Mouse (Mus musculus): Measurements from ENCODE around the gene Ces4a. TPM values are rescaled to one million over a fixed set of nuclear protein-coding genes. Genes with fewer than 3 reads are reported as not detected.

The Ces4a gene
- total and polyA plus RNA-seq, 3 experiments: not detected

DNA sequence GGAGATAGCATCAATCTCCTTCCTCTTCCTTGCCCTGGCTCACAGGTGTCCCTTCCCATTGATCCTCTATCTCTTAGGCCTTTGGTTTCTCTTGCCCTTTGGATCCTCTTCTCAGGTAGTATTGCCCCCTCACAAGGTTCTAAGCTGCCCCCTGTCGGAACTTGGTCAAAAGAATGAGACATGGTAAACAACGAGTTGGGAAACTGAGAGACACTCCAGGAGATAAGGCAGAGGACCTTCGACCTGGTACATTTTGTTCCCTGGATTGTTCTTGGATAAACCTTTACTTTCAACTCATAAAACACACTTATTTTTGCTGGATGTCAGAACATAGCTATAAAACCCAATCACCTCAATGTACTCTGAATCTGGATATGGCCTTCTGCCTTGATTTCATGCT lies 27.4 kb upstream of the Ces4a start:
- DNase-seq (ENCODE audit: low read depth, low spot score): no peak
- TF ChIP-seq GATA1 (IDR thresholded peaks at IDR 0.05; ENCODE audit: low read depth, low read length): no peak
- no peak for TF ChIP-seq GABPA (IDR thresholded peaks at IDR 0.05; ENCODE audit: low read depth, low read length)
- no peak for TF ChIP-seq USF1 (IDR thresholded peaks at IDR 0.05; ENCODE audit: low read depth, low read length)
- TF ChIP-seq POLR2AphosphoS5 (IDR thresholded peaks at IDR 0.05; ENCODE audit: borderline replicate concordance, low read depth, low read length): no peak
- no peak for TF ChIP-seq ZMIZ1 (IDR thresholded peaks at IDR 0.05; ENCODE audit: low read depth, low read length)
- no peak for TF ChIP-seq POLR2AphosphoS2 (IDR thresholded peaks at IDR 0.05; ENCODE audit: low read length)
- TF ChIP-seq EP300 (IDR thresholded peaks at IDR 0.05; ENCODE audit: low read depth in 1 of 2, low read length in 2 of 2): no peak
- TF ChIP-seq MYC (IDR thresholded peaks at IDR 0.05; ENCODE audit: low read depth, low read length): no peak
- no peak for TF ChIP-seq RAD21 (IDR thresholded peaks at IDR 0.05; ENCODE audit: low read depth, low read length)
- TF ChIP-seq HCFC1 (IDR thresholded peaks at IDR 0.05; ENCODE audit: low read depth, low read length): no peak
- TF ChIP-seq CHD1 (IDR thresholded peaks at IDR 0.05; ENCODE audit: low read depth, low read length): no peak
- no peak for TF ChIP-seq MAZ (IDR thresholded peaks at IDR 0.05; ENCODE audit: low read depth, low read length)
- no peak for TF ChIP-seq UBTF (IDR thresholded peaks at IDR 0.05; ENCODE audit: borderline replicate concordance, insufficient read depth, low read depth, low read length)
- TF ChIP-seq TCF12 (IDR thresholded peaks at IDR 0.05; ENCODE audit: low read depth, low read length): no peak
- TF ChIP-seq POLR2A (IDR thresholded peaks at IDR 0.05; ENCODE audit: control insufficient read depth in 1 of 2, insufficient read depth in 1 of 2, low read depth in 1 of 2, low read length in 2 of 2, poor library complexity in 1 of 2): no peak
- H3K9ac ChIP-seq (ENCODE audit: control insufficient read depth, low read depth, low read length, poor library complexity, severe bottlenecking): no peak overlapping the region

DNA sequence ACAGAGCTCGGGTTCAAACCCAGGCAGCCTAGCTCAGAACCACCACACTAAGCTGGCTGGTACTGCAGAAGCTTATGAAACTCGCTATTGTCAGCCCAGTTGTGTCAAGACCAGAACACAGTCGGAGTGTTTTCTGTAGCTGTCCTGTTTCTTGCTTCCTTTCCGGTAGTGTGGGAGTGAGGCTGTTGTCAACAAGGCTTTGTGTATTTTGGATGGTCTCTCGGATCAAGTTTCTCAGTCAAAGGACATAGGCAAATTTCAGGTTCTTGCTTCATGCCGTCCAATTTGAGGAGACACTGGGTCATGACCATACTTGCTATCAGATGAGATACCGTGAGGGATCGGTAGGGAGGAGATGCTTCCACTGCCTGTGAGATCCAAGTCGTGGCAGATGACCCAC lies 1.7 kb upstream of the Ces4a start:
- no peak for DNase-seq (ENCODE audit: low read depth, low spot score)
- peaks cover 6 to 11% of the 10 kb centered on the region in 2 experiments for H3K27me3 ChIP-seq (ENCODE audit: control insufficient read depth in 1 of 2, insufficient read depth in 2 of 2, low read length in 2 of 2)
- TF ChIP-seq TCF12 (IDR thresholded peaks at IDR 0.05; ENCODE audit: low read depth, low read length): no peak
- no peak for TF ChIP-seq CHD1 (IDR thresholded peaks at IDR 0.05; ENCODE audit: low read depth, low read length)
- TF ChIP-seq USF2 (IDR thresholded peaks at IDR 0.05; ENCODE audit: borderline replicate concordance in 1 of 2, insufficient read depth in 1 of 2, low read depth in 1 of 2, low read length in 2 of 2): no peak
- TF ChIP-seq RCOR1 (IDR thresholded peaks at IDR 0.05; ENCODE audit: low read depth, low read length): no peak
- no peak for TF ChIP-seq BHLHE40 (IDR thresholded peaks at IDR 0.05; ENCODE audit: borderline replicate concordance, low read depth, low read length)
- no peak for TF ChIP-seq MAFK (IDR thresholded peaks at IDR 0.05; ENCODE audit: borderline replicate concordance, low read depth, low read length)
- TF ChIP-seq ETS1 (IDR thresholded peaks at IDR 0.05; ENCODE audit: low read depth, low read length): no peak
- no peak for TF ChIP-seq NRF1 (IDR thresholded peaks at IDR 0.05; ENCODE audit: insufficient read depth, low read depth, low read length, poor library complexity, severe bottlenecking)
- no peak for TF ChIP-seq RAD21 (IDR thresholded peaks at IDR 0.05; ENCODE audit: low read depth, low read length)
- no peak for TF ChIP-seq ZKSCAN1 (IDR thresholded peaks at IDR 0.05; ENCODE audit: low read depth, low read length)
- TF ChIP-seq MEF2A (IDR thresholded peaks at IDR 0.05; ENCODE audit: extremely low read depth, insufficient replicate concordance, low read depth, low read length, poor library complexity, severe bottlenecking): no peak
- TF ChIP-seq MYC (IDR thresholded peaks at IDR 0.05; ENCODE audit: low read depth, low read length): no peak
- no peak for TF ChIP-seq HCFC1 (IDR thresholded peaks at IDR 0.05; ENCODE audit: low read depth, low read length)
- no peak for TF ChIP-seq GABPA (IDR thresholded peaks at IDR 0.05; ENCODE audit: low read depth, low read length)
- no peak for TF ChIP-seq GATA1 (IDR thresholded peaks at IDR 0.05; ENCODE audit: low read depth, low read length)
- no peak for TF ChIP-seq SMC3 (IDR thresholded peaks at IDR 0.05; ENCODE audit: low read depth, low read length)
- TF ChIP-seq KAT2A (conservative IDR thresholded peaks at IDR 0.05; ENCODE audit: low read depth, low read length): no peak
- TF ChIP-seq ZMIZ1 (IDR thresholded peaks at IDR 0.05; ENCODE audit: low read depth, low read length): no peak
- H3K79me2 ChIP-seq (ENCODE audit: control insufficient read depth, insufficient read depth, low read length, poor library complexity): no peaks in the 10 kb centered on the region
- no peaks in the 10 kb centered on the region for H3K9me3 ChIP-seq (replicated peaks; ENCODE audit: insufficient read depth, low read length)
- no peak overlapping the region for H3K9ac ChIP-seq (ENCODE audit: control insufficient read depth, low read depth, low read length, poor library complexity, severe bottlenecking)
- H3K4me1 ChIP-seq (ENCODE audit: control insufficient read depth in 1 of 2, insufficient read depth in 2 of 2, low read length in 2 of 2): peaks cover 0 to 3% of the 10 kb centered on the region in 2 experiments; a peak in 1 of 4 replicates
- no peak overlapping the region for H3K4me3 ChIP-seq (ENCODE audit: control insufficient read depth in 1 of 2, insufficient read depth in 1 of 2, low read depth in 2 of 2, low read length in 2 of 2)
- H3K36me3 ChIP-seq (ENCODE audit: control insufficient read depth in 1 of 2, insufficient read depth in 2 of 2, low read length in 2 of 2): no peaks in the 10 kb centered on the region
- H3K27ac ChIP-seq (ENCODE audit: control insufficient read depth, low read depth, low read length): no peak overlapping the region

More for the DNA sequence above, 27.4 kb upstream of the Ces4a start:
- Histone ChIP-seq H3K4me1 (ENCODE audit: control insufficient read depth in 1 of 2, insufficient read depth in 2 of 2, low read length in 2 of 2) (no peaks in the 10 kb centered on the region), H3K27ac (ENCODE audit: control insufficient read depth, low read depth, low read length) (no peak overlapping the region), H3K9me3 (replicated peaks; ENCODE audit: insufficient read depth, low read length) (no peaks in the 10 kb centered on the region), H3K4me3 (ENCODE audit: control insufficient read depth in 1 of 2, insufficient read depth in 1 of 2, low read depth in 2 of 2, low read length in 2 of 2) (no peak overlapping the region), H3K79me2 (ENCODE audit: control insufficient read depth, insufficient read depth, low read length, poor library complexity) (no peaks in the 10 kb centered on the region), H3K36me3 (ENCODE audit: control insufficient read depth in 1 of 2, insufficient read depth in 2 of 2, low read length in 2 of 2) (no peaks in the 10 kb centered on the region), H3K27me3 (ENCODE audit: control insufficient read depth in 1 of 2, insufficient read depth in 2 of 2, low read length in 2 of 2) (peaks cover 5% of the 10 kb centered on the region in 2 experiments; a peak in 2 of 4 replicates)
